Mouse (Mus musculus): ENCODE results near the gene Slc13a1. TPM values are rescaled to one million over a fixed set of nuclear protein-coding genes. Genes with fewer than 3 reads are reported as not detected.

Slc13a1 gene
- polyA plus RNA-seq, 1 experiment from 2014 or later = not detected

DNA sequence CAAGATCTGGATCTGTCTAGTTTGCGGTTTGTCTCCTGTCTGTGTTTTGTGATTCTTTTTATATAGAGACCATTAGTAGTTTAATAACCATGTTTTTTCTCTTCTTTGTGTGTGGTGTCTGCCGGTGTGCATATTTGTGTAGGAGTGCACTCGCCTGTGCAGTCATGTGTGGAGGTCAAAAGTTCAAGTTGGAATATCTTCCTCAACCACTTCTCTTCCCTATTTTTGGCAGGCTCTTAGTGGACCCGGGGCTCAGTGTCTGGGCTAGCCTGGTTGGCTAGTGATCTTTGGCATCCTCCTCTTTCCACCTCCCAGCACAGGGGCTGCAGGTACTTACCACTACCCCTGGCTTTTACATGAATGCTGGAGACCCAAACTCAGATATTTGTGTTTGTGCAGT lies 13.0 kb downstream of the Slc13a1 start:
- WGBS (ENCODE audit: insufficient replicate concordance) = 66% methylated on average over 4 of the region's 4 CpGs
- Histone ChIP-seq H3K36me3 (replicated peaks; ENCODE audit: insufficient read depth, low read length) (no peaks in the 10 kb centered on the region), H3K9ac (replicated peaks) (no peak overlapping the region), H3K4me2 (ENCODE audit: low read depth, low read length) (no peak overlapping the region), H3K4me1 (ENCODE audit: insufficient read depth) (no peaks in the 10 kb centered on the region), H3K27ac (ENCODE audit: low read depth) (no peak overlapping the region), H3K9me3 (ENCODE audit: low read length) (no peaks in the 10 kb centered on the region), H3K27me3 (ENCODE audit: insufficient read depth, low read length) (no peaks in the 10 kb centered on the region), H3K4me3 (ENCODE audit: low read depth, low read length) (no peak overlapping the region)
- DNase-seq = no peak
- TF ChIP-seq CTCF (IDR thresholded peaks at IDR 0.05; ENCODE audit: low read depth) (no peak), EP300 (IDR thresholded peaks at IDR 0.05; ENCODE audit: low read depth) (no peak)
- ATAC-seq = no peak

- ATAC-seq = no peak
- H3K9ac ChIP-seq (replicated peaks) = no peak overlapping the region
- H3K4me2 ChIP-seq (ENCODE audit: low read depth, low read length) = no peak overlapping the region
- H3K27ac ChIP-seq (ENCODE audit: low read depth) = no peak overlapping the region
- no peak overlapping the region for H3K4me3 ChIP-seq (ENCODE audit: low read depth, low read length)
- H3K9me3 ChIP-seq (ENCODE audit: low read length) = no peaks in the 10 kb centered on the region
- DNase-seq = no peak
- no peaks in the 10 kb centered on the region for H3K36me3 ChIP-seq (replicated peaks; ENCODE audit: insufficient read depth, low read length)
- WGBS (ENCODE audit: insufficient replicate concordance) = 72% methylated on average over 4 of the region's 4 CpGs
- no peak for TF ChIP-seq EP300 (IDR thresholded peaks at IDR 0.05; ENCODE audit: low read depth)
- no peak for TF ChIP-seq CTCF (IDR thresholded peaks at IDR 0.05; ENCODE audit: low read depth)
- H3K27me3 ChIP-seq (ENCODE audit: insufficient read depth, low read length) = no peaks in the 10 kb centered on the region
- H3K4me1 ChIP-seq (ENCODE audit: insufficient read depth) = no peaks in the 10 kb centered on the region
These were observed 34.9 kb downstream of the Slc13a1 start for GRCm38 (mm10) chr6:24132951-24133350.

GRCm38 (mm10) chr6:24122632-24123031 lies 45.3 kb downstream of the Slc13a1 start:
- H3K36me3 ChIP-seq (replicated peaks; ENCODE audit: insufficient read depth, low read length) = no peaks in the 10 kb centered on the region
- DNase-seq = no peak
- H3K9ac ChIP-seq (replicated peaks) = no peak overlapping the region

GRCm38 (mm10) chr6:24111614-24112013 lies 56.3 kb downstream of the Slc13a1 start:
- 85% methylated on average over 8 of the region's 8 CpGs for WGBS (ENCODE audit: insufficient replicate concordance)

More at GRCm38 (mm10) chr6:24122632-24123031, 45.3 kb downstream of the Slc13a1 start:
- H3K9me3 ChIP-seq (ENCODE audit: low read length) = no peaks in the 10 kb centered on the region
- H3K4me3 ChIP-seq (ENCODE audit: low read depth, low read length) = no peak overlapping the region
- H3K4me2 ChIP-seq (ENCODE audit: low read depth, low read length) = no peak overlapping the region
- no peak overlapping the region for H3K27ac ChIP-seq (ENCODE audit: low read depth)
- H3K27me3 ChIP-seq (ENCODE audit: insufficient read depth, low read length) = no peaks in the 10 kb centered on the region
- no peaks in the 10 kb centered on the region for H3K4me1 ChIP-seq (ENCODE audit: insufficient read depth)
- ATAC-seq = no peak
- TF ChIP-seq CTCF (IDR thresholded peaks at IDR 0.05; ENCODE audit: low read depth) (no peak), EP300 (IDR thresholded peaks at IDR 0.05; ENCODE audit: low read depth) (no peak)

DNA sequence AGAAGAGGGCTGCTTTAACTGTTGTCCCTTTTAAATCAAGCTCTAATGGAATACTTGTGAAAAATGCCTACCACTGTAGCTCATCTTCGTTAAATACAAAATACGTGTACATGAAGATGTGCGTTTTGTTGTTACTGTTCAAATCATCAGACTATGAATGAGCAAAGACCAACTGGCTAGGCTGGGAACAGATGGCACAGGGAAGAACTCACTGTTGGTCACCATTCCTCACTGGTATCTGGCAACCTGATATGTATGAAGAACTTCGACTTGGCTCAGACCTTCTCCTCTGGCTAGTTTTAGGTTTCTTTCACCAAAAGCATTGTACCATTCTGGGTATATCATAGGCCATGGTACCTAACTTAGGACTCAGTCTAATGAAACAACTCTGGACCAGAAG lies 59.4 kb downstream of the Slc13a1 start:
- TF ChIP-seq EP300 (IDR thresholded peaks at IDR 0.05; ENCODE audit: low read depth) = no peak
- no peak for TF ChIP-seq CTCF (IDR thresholded peaks at IDR 0.05; ENCODE audit: low read depth)

More at GRCm38 (mm10) chr6:24111614-24112013, 56.3 kb downstream of the Slc13a1 start:
- Histone ChIP-seq H3K9ac (replicated peaks) (no peak overlapping the region), H3K4me3 (ENCODE audit: low read depth, low read length) (no peak overlapping the region), H3K27ac (ENCODE audit: low read depth) (no peak overlapping the region), H3K27me3 (ENCODE audit: insufficient read depth, low read length) (no peaks in the 10 kb centered on the region), H3K36me3 (replicated peaks; ENCODE audit: insufficient read depth, low read length) (no peaks in the 10 kb centered on the region), H3K9me3 (ENCODE audit: low read length) (no peaks in the 10 kb centered on the region), H3K4me2 (ENCODE audit: low read depth, low read length) (no peak overlapping the region), H3K4me1 (ENCODE audit: insufficient read depth) (no peaks in the 10 kb centered on the region)
- no peak for DNase-seq
- TF ChIP-seq EP300 (IDR thresholded peaks at IDR 0.05; ENCODE audit: low read depth) (no peak), CTCF (IDR thresholded peaks at IDR 0.05; ENCODE audit: low read depth) (no peak)
- ATAC-seq = no peak

DNA sequence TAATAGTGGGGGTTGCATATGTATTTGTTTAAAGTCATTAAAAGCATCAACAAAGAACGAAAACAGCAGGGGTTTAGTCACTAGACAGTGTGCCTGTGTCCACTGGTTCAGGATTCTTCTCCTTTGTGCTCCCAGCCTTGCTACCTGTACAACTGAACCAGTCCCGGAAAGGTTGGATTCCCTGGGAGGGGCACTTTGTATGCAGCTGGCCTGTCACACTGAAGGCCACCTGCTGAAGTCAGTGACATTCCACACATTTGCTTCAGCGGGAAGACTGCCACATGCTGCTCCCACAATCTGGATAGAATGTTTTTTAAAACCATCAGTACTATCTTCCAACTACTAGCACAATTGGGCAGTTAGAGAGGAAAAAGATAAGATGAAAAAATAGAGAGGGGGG lies 61.7 kb downstream of the Slc13a1 start:
- no peaks in the 10 kb centered on the region for H3K36me3 ChIP-seq (replicated peaks; ENCODE audit: insufficient read depth, low read length)
- H3K4me3 ChIP-seq (ENCODE audit: low read depth, low read length) = no peak overlapping the region
- no peak overlapping the region for H3K9ac ChIP-seq (replicated peaks)
- 60% methylated on average over 3 of the region's 3 CpGs for WGBS (ENCODE audit: insufficient replicate concordance)
- H3K27me3 ChIP-seq (ENCODE audit: insufficient read depth, low read length) = no peaks in the 10 kb centered on the region
- no peak overlapping the region for H3K27ac ChIP-seq (ENCODE audit: low read depth)
- no peaks in the 10 kb centered on the region for H3K4me1 ChIP-seq (ENCODE audit: insufficient read depth)
- no peak overlapping the region for H3K4me2 ChIP-seq (ENCODE audit: low read depth, low read length)
- H3K9me3 ChIP-seq (ENCODE audit: low read length) = no peaks in the 10 kb centered on the region
- TF ChIP-seq CTCF (IDR thresholded peaks at IDR 0.05; ENCODE audit: low read depth) = no peak
- ATAC-seq (no peak), DNase-seq (no peak)

More for the DNA sequence above, 59.4 kb downstream of the Slc13a1 start:
- no peak overlapping the region for H3K9ac ChIP-seq (replicated peaks)
- DNase-seq (no peak), ATAC-seq (no peak)
- 75% methylated on average over 4 of the region's 4 CpGs for WGBS (ENCODE audit: insufficient replicate concordance)
- H3K27ac ChIP-seq (ENCODE audit: low read depth) = no peak overlapping the region
- no peaks in the 10 kb centered on the region for H3K9me3 ChIP-seq (ENCODE audit: low read length)
- no peak overlapping the region for H3K4me3 ChIP-seq (ENCODE audit: low read depth, low read length)
- H3K4me1 ChIP-seq (ENCODE audit: insufficient read depth) = no peaks in the 10 kb centered on the region
- H3K27me3 ChIP-seq (ENCODE audit: insufficient read depth, low read length) = no peaks in the 10 kb centered on the region
- no peak overlapping the region for H3K4me2 ChIP-seq (ENCODE audit: low read depth, low read length)
- no peaks in the 10 kb centered on the region for H3K36me3 ChIP-seq (replicated peaks; ENCODE audit: insufficient read depth, low read length)

- H3K9me3 ChIP-seq (ENCODE audit: low read length) = no peaks in the 10 kb centered on the region
- H3K4me2 ChIP-seq (ENCODE audit: low read depth, low read length) = no peak overlapping the region
- H3K27ac ChIP-seq (ENCODE audit: low read depth) = no peak overlapping the region
- 71% methylated on average over 5 of the region's 5 CpGs for WGBS (ENCODE audit: insufficient replicate concordance)
- DNase-seq = no peak
- no peaks in the 10 kb centered on the region for H3K27me3 ChIP-seq (ENCODE audit: insufficient read depth, low read length)
- H3K9ac ChIP-seq (replicated peaks) = no peak overlapping the region
- no peaks in the 10 kb centered on the region for H3K4me1 ChIP-seq (ENCODE audit: insufficient read depth)
- no peak overlapping the region for H3K4me3 ChIP-seq (ENCODE audit: low read depth, low read length)
- ATAC-seq = no peak
- no peak for TF ChIP-seq EP300 (IDR thresholded peaks at IDR 0.05; ENCODE audit: low read depth)
- TF ChIP-seq CTCF (IDR thresholded peaks at IDR 0.05; ENCODE audit: low read depth) = no peak
- H3K36me3 ChIP-seq (replicated peaks; ENCODE audit: insufficient read depth, low read length) = no peaks in the 10 kb centered on the region
These were observed 62.2 kb downstream of the Slc13a1 start for GRCm38 (mm10) chr6:24105681-24106080.

Data from liver, postnatal 0 days (tissue).